Mouse (Mus musculus) neural tube, embryonic 12.5 days (tissue): ENCODE data around the gene Porcn. TPM values are rescaled to one million over a fixed set of nuclear protein-coding genes. Genes with fewer than 3 reads are reported as not detected.
A peak's percentile ranks its signal among the peaks of the same experiment; 100 is the strongest.

ENCODE experiments used
- ATAC-seq: fragments of 200-750 bp; cut with Nextera tagmentation; 2 replicates; pipeline ENCODE4 v1.8.0; 2017; ENCODE audit warnings: low read depth, mild to moderate bottlenecking, moderate TSS enrichment, moderate library complexity; ENCODE audit not compliant: low FRiP score
- H3K27ac ChIP-seq: fragments of 300-500 bp; sonication (generic); 2 replicates; pipeline ENCODE4 v1.5.1; 2016
- H3K27me3 ChIP-seq: fragments of 300-500 bp; sonication (generic); replicated peaks from 2 replicates; pipeline ENCODE4 v1.6.1; 2016; ENCODE audit warnings: mild to moderate bottlenecking
- H3K36me3 ChIP-seq: fragments of 300-500 bp; sonication (generic); 2 replicates; pipeline ENCODE4 v1.6.1; 2016; ENCODE audit warnings: mild to moderate bottlenecking
- H3K4me1 ChIP-seq: fragments of 300-500 bp; sonication (generic); 2 replicates; pipeline ENCODE4 v1.6.1; 2016
- H3K4me2 ChIP-seq: fragments of 300-500 bp; sonication (generic); replicated peaks from 2 replicates; pipeline ENCODE4 v1.6.1; 2016; ENCODE audit warnings: mild to moderate bottlenecking
- H3K4me3 ChIP-seq: fragments of 300-500 bp; sonication (generic); 2 replicates; pipeline ENCODE4 v1.5.1; 2016
- H3K9ac ChIP-seq: fragments of 300-500 bp; sonication (generic); 2 replicates; pipeline ENCODE4 v1.6.1; 2016; ENCODE audit warnings: mild to moderate bottlenecking
- H3K9me3 ChIP-seq: fragments of 300-500 bp; sonication (generic); 2 replicates; pipeline ENCODE4 v1.6.1; 2016; ENCODE audit warnings: mild to moderate bottlenecking
- WGBS: fragments of 180-500 bp; shearing (Covaris S2); methylation state at CpG from one replicate; pipeline ENCODE4 v1.1.7; 2016; 5-methylcytosine and 5-hydroxymethylcytosine counted together
- polyA plus RNA-seq: library from polyadenylated mRNA; unstranded; fragments of >200 nt; fragmentation: Nextera tagmentation; extraction: Ambion mirVana; gene quantifications from 2 replicates; pipeline ENCODE4 v1.2.1, GENCODE M21; 2016

Porcn gene
- 32.3 and 36.2 TPM in 2 replicates for polyA plus RNA-seq

- Histone ChIP-seq H3K36me3 (no peaks in the 10 kb centered on the region), H3K27me3 (no peaks in the 10 kb centered on the region), H3K27ac (no peak within 1 kb of the TSS), H3K9ac (peak within 1 kb of the TSS; percentile 59), H3K4me2 (peak within 1 kb of the TSS; percentile 60), H3K4me1 (no peaks in the 10 kb centered on the region), H3K9me3 (no peaks in the 10 kb centered on the region), H3K4me3 (peak within 1 kb of the TSS; percentile 46)
- ATAC-seq, result peak; percentile 96
- WGBS, result 14% methylated on average over 46 of the region's 46 CpGs
Observed at GRCm38 (mm10) chrX:8206015-8206693, at the start of gene Porcn. Gene Porcn (minus strand): TSS chrX:8206525.

- Histone ChIP-seq H3K27ac (no peak overlapping the region), H3K9ac (no peak overlapping the region), H3K4me3 (no peak overlapping the region), H3K4me1 (peaks cover 6% of the 10 kb centered on the region), H3K9me3 (no peaks in the 10 kb centered on the region), H3K36me3 (no peaks in the 10 kb centered on the region), H3K4me2 (no peak overlapping the region), H3K27me3 (no peaks in the 10 kb centered on the region)
- WGBS, result 46% methylated on average over 4 of the region's 6 CpGs
- ATAC-seq, result no peak
Observed at GRCm38 (mm10) chrX:8255807-8256206, 49.5 kb upstream of the Porcn start.

GRCm38 (mm10) chrX:8253711-8254110 is 47.4 kb upstream of the Porcn start:
- WGBS, result 87% methylated on average over 2 of the region's 2 CpGs
- Histone ChIP-seq H3K9ac (no peak overlapping the region), H3K4me2 (no peak overlapping the region), H3K36me3 (no peaks in the 10 kb centered on the region), H3K27ac (no peak overlapping the region), H3K9me3 (no peaks in the 10 kb centered on the region), H3K27me3 (no peaks in the 10 kb centered on the region), H3K4me1 (peaks cover 6% of the 10 kb centered on the region), H3K4me3 (no peak overlapping the region)
- ATAC-seq, result no peak

- peak within 1 kb of the TSS; percentile 54 for H3K9ac ChIP-seq
Observed at GRCm38 (mm10) chrX:8252334-8253285, 46.3 kb upstream of the Porcn start, which contains the start of gene Ftsj1. Gene Ftsj1 (minus strand): TSS chrX:8252406.

GRCm38 (mm10) chrX:8251789-8252333 is 45.5 kb upstream of the Porcn start:
- no peaks in the 10 kb centered on the region for H3K9me3 ChIP-seq
- peak overlapping the region; percentile 48 for H3K4me3 ChIP-seq
- peaks cover 6% of the 10 kb centered on the region for H3K4me1 ChIP-seq
- no peaks in the 10 kb centered on the region for H3K27me3 ChIP-seq
- 16% methylated on average over 18 of the region's 18 CpGs for WGBS
- no peaks in the 10 kb centered on the region for H3K36me3 ChIP-seq
- peak overlapping the region; percentile 54 for H3K9ac ChIP-seq
- peak overlapping the region; percentile 61 for H3K4me2 ChIP-seq
- ATAC-seq, result peak; percentile 69
- H3K27ac ChIP-seq, result no peak overlapping the region

More at GRCm38 (mm10) chrX:8252334-8253285, 46.3 kb upstream of the Porcn start, which contains the start of gene Ftsj1:
- Histone ChIP-seq H3K4me1 (peaks cover 6% of the 10 kb centered on the region), H3K9me3 (no peaks in the 10 kb centered on the region), H3K36me3 (no peaks in the 10 kb centered on the region), H3K27ac (no peak within 1 kb of the TSS), H3K27me3 (no peaks in the 10 kb centered on the region), H3K4me3 (peak within 1 kb of the TSS; percentile 48), H3K4me2 (peak within 1 kb of the TSS; percentile 61)
- ATAC-seq, result peak; percentile 93
- 14% methylated on average over 45 of the region's 45 CpGs for WGBS

GRCm38 (mm10) chrX:8248542-8249120 is 42.3 kb upstream of the Porcn start:
- peaks cover 9% of the 10 kb centered on the region; the same call in 1 of the 2 replicates for H3K36me3 ChIP-seq
- H3K9ac ChIP-seq, result no peak overlapping the region
- ATAC-seq, result no peak
- no peaks in the 10 kb centered on the region for H3K27me3 ChIP-seq
- no peaks in the 10 kb centered on the region for H3K9me3 ChIP-seq
- no peak overlapping the region for H3K4me3 ChIP-seq
- H3K4me1 ChIP-seq, result peaks cover 6% of the 10 kb centered on the region
- H3K27ac ChIP-seq, result no peak overlapping the region
- no peak overlapping the region for H3K4me2 ChIP-seq
- 87% methylated on average over 8 of the region's 8 CpGs for WGBS

GRCm38 (mm10) chrX:8247680-8248079 is 41.4 kb upstream of the Porcn start:
- no peak overlapping the region for H3K4me3 ChIP-seq
- H3K36me3 ChIP-seq, result peaks cover 9% of the 10 kb centered on the region; the same call in 1 of the 2 replicates
- H3K9me3 ChIP-seq, result no peaks in the 10 kb centered on the region
- no peak overlapping the region for H3K4me2 ChIP-seq
- no peak overlapping the region for H3K9ac ChIP-seq
- H3K27me3 ChIP-seq, result no peaks in the 10 kb centered on the region
- no peak for ATAC-seq
- H3K4me1 ChIP-seq, result peaks cover 6% of the 10 kb centered on the region
- H3K27ac ChIP-seq, result no peak overlapping the region
- WGBS, result 85% methylated on average over 2 of the region's 2 CpGs

GRCm38 (mm10) chrX:8238804-8239395 is 32.6 kb upstream of the Porcn start:
- Histone ChIP-seq H3K36me3 (peaks cover 4% of the 10 kb centered on the region; the same call in 1 of the 2 replicates), H3K4me2 (no peak overlapping the region), H3K9ac (no peak overlapping the region), H3K4me3 (no peak overlapping the region), H3K27ac (no peak overlapping the region), H3K27me3 (no peaks in the 10 kb centered on the region), H3K4me1 (no peaks in the 10 kb centered on the region), H3K9me3 (no peaks in the 10 kb centered on the region)
- no peak for ATAC-seq
- 74% methylated on average over 13 of the region's 13 CpGs for WGBS

GRCm38 (mm10) chrX:8236704-8237103 is 30.4 kb upstream of the Porcn start:
- Histone ChIP-seq H3K36me3 (peaks cover 4% of the 10 kb centered on the region; the same call in 1 of the 2 replicates), H3K27ac (no peak overlapping the region), H3K9ac (no peak overlapping the region)

GRCm38 (mm10) chrX:8233602-8234001 is 27.3 kb upstream of the Porcn start:
- no peaks in the 10 kb centered on the region for H3K4me1 ChIP-seq
- H3K4me2 ChIP-seq, result no peak overlapping the region
- no peak for ATAC-seq
- no peak overlapping the region for H3K4me3 ChIP-seq
- no peak overlapping the region for H3K27ac ChIP-seq
- 89% methylated on average over 3 of the region's 3 CpGs for WGBS
- no peaks in the 10 kb centered on the region for H3K9me3 ChIP-seq
- H3K36me3 ChIP-seq, result no peaks in the 10 kb centered on the region
- no peak overlapping the region for H3K9ac ChIP-seq
- H3K27me3 ChIP-seq, result no peaks in the 10 kb centered on the region

More at GRCm38 (mm10) chrX:8236704-8237103, 30.4 kb upstream of the Porcn start:
- 93% methylated on average over 2 of the region's 2 CpGs for WGBS
- ATAC-seq, result no peak
- H3K4me2 ChIP-seq, result no peak overlapping the region
- no peaks in the 10 kb centered on the region for H3K27me3 ChIP-seq
- H3K4me1 ChIP-seq, result no peaks in the 10 kb centered on the region
- no peaks in the 10 kb centered on the region for H3K9me3 ChIP-seq
- no peak overlapping the region for H3K4me3 ChIP-seq

GRCm38 (mm10) chrX:8230272-8230671 is 23.9 kb upstream of the Porcn start:
- no peaks in the 10 kb centered on the region for H3K36me3 ChIP-seq
- WGBS, result 83% methylated on average over 4 of the region's 4 CpGs

More at GRCm38 (mm10) chrX:8230272-8230671, 23.9 kb upstream of the Porcn start:
- Histone ChIP-seq H3K4me2 (no peak overlapping the region), H3K27me3 (no peaks in the 10 kb centered on the region), H3K4me1 (no peaks in the 10 kb centered on the region), H3K27ac (no peak overlapping the region), H3K9me3 (no peaks in the 10 kb centered on the region), H3K4me3 (no peak overlapping the region), H3K9ac (no peak overlapping the region)
- no peak for ATAC-seq
